9 mouse cellular contexts compared by ENCODE assay signal in genomic region chr8:122697181-122697581, GRCm38 (mm10). TPM values are rescaled to one million over a fixed set of nuclear protein-coding genes. Genes with fewer than 3 reads are reported as not detected.
DNase-seq lines count a peak whose midpoint lies in the region; ATAC-seq and TF ChIP-seq lines count a peak whose summit lies in the region.
"Had no signal": no experiment of that assay in that cellular context is flagged by ENCODE, and none has a peak within 500 bp of the region (broad histone marks: within the 10 kb centered on the region; RNA-seq: fewer than 3 reads in every experiment).

No protein-coding gene starts in this region.

- 0 out of 2 replicates have a peak overlapping the region, but pooled peaks have one; percentile 33 for H3K4me3 ChIP-seq in forebrain, embryonic 10.5 days
- H3K4me3 ChIP-seq in forebrain, embryonic 12.5 days (replicated peaks): no peak overlapping the region
- no peak overlapping the region for H3K4me3 ChIP-seq in stomach, postnatal 0 days (ENCODE audit: low read depth, low read length)
- no peak overlapping the region for H3K4me3 ChIP-seq in forebrain, embryonic 16.5 days (replicated peaks; ENCODE audit: low read length)
- H3K4me3 ChIP-seq: neural tube, embryonic 13.5 days had no signal

- H3K27me3 ChIP-seq in forebrain, embryonic 10.5 days (ENCODE audit: poor library complexity, severe bottlenecking): 0 out of 2 replicates have a peak, but pooled peaks cover 5% of the 10 kb centered on the region
- peaks cover 10% of the 10 kb centered on the region; the same call in 1 of the 2 replicates for H3K27me3 ChIP-seq in forebrain, embryonic 12.5 days
- no peaks in the 10 kb centered on the region for H3K27me3 ChIP-seq in stomach, postnatal 0 days (ENCODE audit: control insufficient read depth, insufficient read depth, low read length)
- H3K27me3 ChIP-seq in forebrain, embryonic 16.5 days (replicated peaks; ENCODE audit: control insufficient read depth, insufficient read depth, low read length): no peaks in the 10 kb centered on the region
- H3K27me3 ChIP-seq: neural tube, embryonic 13.5 days had no signal

- no peaks in the 10 kb centered on the region for H3K9me3 ChIP-seq in forebrain, embryonic 10.5 days
- H3K9me3 ChIP-seq in forebrain, embryonic 12.5 days: no peaks in the 10 kb centered on the region
- H3K9me3 ChIP-seq in stomach, postnatal 0 days (ENCODE audit: control insufficient read depth, low read length): no peaks in the 10 kb centered on the region
- no peaks in the 10 kb centered on the region for H3K9me3 ChIP-seq in forebrain, embryonic 16.5 days (ENCODE audit: control insufficient read depth, low read length)
- H3K9me3 ChIP-seq: neural tube, embryonic 13.5 days had no signal

- no peak for TF ChIP-seq EP300 in stomach, postnatal 0 days (optimal IDR thresholded peaks at IDR 0.05)

- no peak overlapping the region for H3K27ac ChIP-seq in forebrain, embryonic 10.5 days
- H3K27ac ChIP-seq in forebrain, embryonic 12.5 days: no peak overlapping the region
- no peak overlapping the region for H3K27ac ChIP-seq in stomach, postnatal 0 days (replicated peaks)
- H3K27ac ChIP-seq in forebrain, embryonic 16.5 days (ENCODE audit: low read length): no peak overlapping the region
- H3K27ac ChIP-seq: neural tube, embryonic 13.5 days had no signal

- H3K9ac ChIP-seq in forebrain, embryonic 12.5 days: no peak overlapping the region
- H3K9ac ChIP-seq in stomach, postnatal 0 days (ENCODE audit: low read length): no peak overlapping the region
- no peak overlapping the region for H3K9ac ChIP-seq in forebrain, embryonic 16.5 days (replicated peaks; ENCODE audit: low read depth, low read length)
- H3K9ac ChIP-seq: neural tube, embryonic 13.5 days had no signal

- DNase-seq in forebrain, embryonic 10.5 days (ENCODE audit: extremely low spot score, low spot score): no peak
- DNase-seq in right cerebral cortex, adult 18-20 months: peak; percentile 35
- DNase-seq in right cerebral cortex, postnatal 25 days: no peak
- DNase-seq in cerebellum, postnatal 10 days: peak; percentile 66 to 82
- DNase-seq in kidney, postnatal 14 days: peak; percentile 67
- DNase-seq in stomach, postnatal 0 days (ENCODE audit: low spot score): no peak

- no peaks in the 10 kb centered on the region for H3K36me3 ChIP-seq in forebrain, embryonic 10.5 days (replicated peaks)
- H3K36me3 ChIP-seq in forebrain, embryonic 12.5 days (replicated peaks): no peaks in the 10 kb centered on the region
- H3K36me3 ChIP-seq in stomach, postnatal 0 days (ENCODE audit: control insufficient read depth, insufficient read depth, low read length): no peaks in the 10 kb centered on the region
- H3K36me3 ChIP-seq in forebrain, embryonic 16.5 days (ENCODE audit: control insufficient read depth, insufficient read depth): no peaks in the 10 kb centered on the region
- H3K36me3 ChIP-seq: neural tube, embryonic 13.5 days had no signal

- peaks cover 29% of the 10 kb centered on the region for H3K4me1 ChIP-seq in forebrain, embryonic 10.5 days
- no peaks in the 10 kb centered on the region; the same call in 1 of the 2 replicates for H3K4me1 ChIP-seq in forebrain, embryonic 12.5 days
- no peaks in the 10 kb centered on the region for H3K4me1 ChIP-seq in stomach, postnatal 0 days (replicated peaks; ENCODE audit: control insufficient read depth, insufficient read depth)
- H3K4me1 ChIP-seq in forebrain, embryonic 16.5 days (replicated peaks; ENCODE audit: control insufficient read depth, insufficient read depth, low read length): no peaks in the 10 kb centered on the region

- no peak overlapping the region for H3K4me2 ChIP-seq in forebrain, embryonic 12.5 days
- H3K4me2 ChIP-seq in stomach, postnatal 0 days (replicated peaks; ENCODE audit: low read depth): no peak overlapping the region
- H3K4me2 ChIP-seq in forebrain, embryonic 16.5 days (ENCODE audit: low read length): no peak overlapping the region
- H3K4me2 ChIP-seq: neural tube, embryonic 13.5 days had no signal

- WGBS in forebrain, embryonic 10.5 days: 91% methylated on average over 3 of the region's 3 CpGs
- WGBS in forebrain, embryonic 12.5 days: 84% methylated on average over 3 of the region's 3 CpGs
- WGBS in stomach, postnatal 0 days: 60% methylated on average over 3 of the region's 3 CpGs
- WGBS in forebrain, embryonic 16.5 days: 73% methylated on average over 3 of the region's 3 CpGs

- no peak for ATAC-seq in forebrain, embryonic 12.5 days (ENCODE audit: low FRiP score)
- no peak for ATAC-seq in stomach, postnatal 0 days (ENCODE audit: low FRiP score, low TSS enrichment)
- no peak for ATAC-seq in forebrain, embryonic 16.5 days

- TF ChIP-seq CTCF in stomach, postnatal 0 days (IDR thresholded peaks at IDR 0.05; ENCODE audit: low read depth): peak; percentile 70

RNA-seq across cellular contexts. Expression of gene Cbfa2t3, which starts 1.7 kb away (rescaled TPM):
- 1.6 and 2.4 TPM in 2 replicates for polyA plus RNA-seq in forebrain, embryonic 10.5 days (2016; fragmentation: Nextera tagmentation; extraction: Ambion mirVana)
- 12.2 and 12.4 TPM in 2 replicates for polyA plus RNA-seq in forebrain, embryonic 12.5 days (2016; fragmentation: Nextera tagmentation; extraction: Ambion mirVana)
- 1.8 and 2.4 TPM in 2 replicates for polyA plus RNA-seq in stomach, postnatal 0 days (2015; fragmentation: Nextera tagmentation; extraction: Ambion mirVana)
- 11.6 and 13.8 TPM in 2 replicates for polyA plus RNA-seq in forebrain, embryonic 16.5 days (2015; fragmentation: Nextera tagmentation; extraction: Ambion mirVana)

Comparison
In these comparisons a context has a peak if more than half of its experiments do, and no peak if none do; other contexts are left out.
1. DNase-seq: peak in right cerebral cortex, adult 18-20 months (single experiment), cerebellum, postnatal 10 days (2 of 2) and kidney, postnatal 14 days (single experiment); none in forebrain, embryonic 10.5 days (single experiment), right cerebral cortex, postnatal 25 days (single experiment) and stomach, postnatal 0 days (single experiment).